Mouse (Mus musculus): ENCODE data around the gene Taf3. TPM values are rescaled to one million over a fixed set of nuclear protein-coding genes. Genes with fewer than 3 reads are reported as not detected.
A peak's percentile ranks its signal among the peaks of the same experiment; 100 is the strongest.

Gene Taf3
- polyA plus RNA-seq, 1 experiment = 8.4 TPM

GRCm38 (mm10) chr2:10021296-10021695 lies 27.1 kb downstream of the Taf3 start:
- no peak overlapping the region for H3K27ac ChIP-seq (ENCODE audit: insufficient read depth, low read length)
- TF ChIP-seq POLR2A (IDR thresholded peaks at IDR 0.05; ENCODE audit: extremely low read depth, insufficient read depth, low read length) = no peak
- no peak for TF ChIP-seq CTCF (IDR thresholded peaks at IDR 0.05; ENCODE audit: extremely low read depth, insufficient read depth, low read length)
- no peaks in the 10 kb centered on the region for H3K4me1 ChIP-seq (ENCODE audit: control insufficient read depth, insufficient read depth, low read length)
- no peak overlapping the region for H3K4me3 ChIP-seq (ENCODE audit: insufficient read depth, low read length)

- TF ChIP-seq POLR2A (IDR thresholded peaks at IDR 0.05; ENCODE audit: extremely low read depth, insufficient read depth, low read length) = no peak
- TF ChIP-seq CTCF (IDR thresholded peaks at IDR 0.05; ENCODE audit: extremely low read depth, insufficient read depth, low read length) = no peak
- Histone ChIP-seq H3K27ac (ENCODE audit: insufficient read depth, low read length) (no peak overlapping the region), H3K4me3 (ENCODE audit: insufficient read depth, low read length) (no peak overlapping the region), H3K4me1 (ENCODE audit: control insufficient read depth, insufficient read depth, low read length) (no peaks in the 10 kb centered on the region)
Observed at GRCm38 (mm10) chr2:10014951-10015635, 33.3 kb downstream of the Taf3 start.

GRCm38 (mm10) chr2:10010263-10010909 lies 38.0 kb downstream of the Taf3 start:
- Histone ChIP-seq H3K4me1 (ENCODE audit: control insufficient read depth, insufficient read depth, low read length) (no peaks in the 10 kb centered on the region), H3K27ac (ENCODE audit: insufficient read depth, low read length) (no peak overlapping the region), H3K4me3 (ENCODE audit: insufficient read depth, low read length) (no peak overlapping the region)
- no peak for TF ChIP-seq POLR2A (IDR thresholded peaks at IDR 0.05; ENCODE audit: extremely low read depth, insufficient read depth, low read length)
- TF ChIP-seq CTCF (IDR thresholded peaks at IDR 0.05; ENCODE audit: extremely low read depth, insufficient read depth, low read length) = peak; percentile 46; the same call in 1 of the 2 replicates

GRCm38 (mm10) chr2:10009671-10010254 lies 38.6 kb downstream of the Taf3 start:
- no peak overlapping the region for H3K4me3 ChIP-seq (ENCODE audit: insufficient read depth, low read length)
- H3K4me1 ChIP-seq (ENCODE audit: control insufficient read depth, insufficient read depth, low read length) = no peaks in the 10 kb centered on the region
- no peak for TF ChIP-seq CTCF (IDR thresholded peaks at IDR 0.05; ENCODE audit: extremely low read depth, insufficient read depth, low read length)
- TF ChIP-seq POLR2A (IDR thresholded peaks at IDR 0.05; ENCODE audit: extremely low read depth, insufficient read depth, low read length) = no peak

GRCm38 (mm10) chr2:10008593-10008992 lies 39.8 kb downstream of the Taf3 start:
- Histone ChIP-seq H3K4me3 (ENCODE audit: insufficient read depth, low read length) (no peak overlapping the region), H3K4me1 (ENCODE audit: control insufficient read depth, insufficient read depth, low read length) (no peaks in the 10 kb centered on the region), H3K27ac (ENCODE audit: insufficient read depth, low read length) (no peak overlapping the region)
- TF ChIP-seq POLR2A (IDR thresholded peaks at IDR 0.05; ENCODE audit: extremely low read depth, insufficient read depth, low read length) (no peak), CTCF (IDR thresholded peaks at IDR 0.05; ENCODE audit: extremely low read depth, insufficient read depth, low read length) (no peak)

More at GRCm38 (mm10) chr2:10009671-10010254, 38.6 kb downstream of the Taf3 start:
- no peak overlapping the region for H3K27ac ChIP-seq (ENCODE audit: insufficient read depth, low read length)

- TF ChIP-seq POLR2A (IDR thresholded peaks at IDR 0.05; ENCODE audit: extremely low read depth, insufficient read depth, low read length) (no peak), CTCF (IDR thresholded peaks at IDR 0.05; ENCODE audit: extremely low read depth, insufficient read depth, low read length) (no peak)
- H3K4me1 ChIP-seq (ENCODE audit: control insufficient read depth, insufficient read depth, low read length) = peaks cover 7% of the 10 kb centered on the region
- no peak overlapping the region for H3K27ac ChIP-seq (ENCODE audit: insufficient read depth, low read length)
- H3K4me3 ChIP-seq (ENCODE audit: insufficient read depth, low read length) = no peak overlapping the region
Observed at GRCm38 (mm10) chr2:10004960-10005621, 43.3 kb downstream of the Taf3 start.

- Histone ChIP-seq H3K4me3 (ENCODE audit: insufficient read depth, low read length) (no peak overlapping the region), H3K4me1 (ENCODE audit: control insufficient read depth, insufficient read depth, low read length) (peaks cover 7% of the 10 kb centered on the region), H3K27ac (ENCODE audit: insufficient read depth, low read length) (no peak overlapping the region)
- TF ChIP-seq POLR2A (IDR thresholded peaks at IDR 0.05; ENCODE audit: extremely low read depth, insufficient read depth, low read length) = no peak
- TF ChIP-seq CTCF (IDR thresholded peaks at IDR 0.05; ENCODE audit: extremely low read depth, insufficient read depth, low read length) = no peak
Observed at GRCm38 (mm10) chr2:10003358-10003757, 45.0 kb downstream of the Taf3 start.

GRCm38 (mm10) chr2:10001591-10001990 lies 46.8 kb downstream of the Taf3 start:
- peaks cover 7% of the 10 kb centered on the region for H3K4me1 ChIP-seq (ENCODE audit: control insufficient read depth, insufficient read depth, low read length)
- H3K4me3 ChIP-seq (ENCODE audit: insufficient read depth, low read length) = no peak overlapping the region
- no peak overlapping the region for H3K27ac ChIP-seq (ENCODE audit: insufficient read depth, low read length)
- TF ChIP-seq CTCF (IDR thresholded peaks at IDR 0.05; ENCODE audit: extremely low read depth, insufficient read depth, low read length) (no peak), POLR2A (IDR thresholded peaks at IDR 0.05; ENCODE audit: extremely low read depth, insufficient read depth, low read length) (no peak)

GRCm38 (mm10) chr2:9997535-9997934 lies 50.9 kb downstream of the Taf3 start:
- Histone ChIP-seq H3K4me1 (ENCODE audit: control insufficient read depth, insufficient read depth, low read length) (peaks cover 7% of the 10 kb centered on the region), H3K4me3 (ENCODE audit: insufficient read depth, low read length) (no peak overlapping the region), H3K27ac (ENCODE audit: insufficient read depth, low read length) (no peak overlapping the region)
- TF ChIP-seq CTCF (IDR thresholded peaks at IDR 0.05; ENCODE audit: extremely low read depth, insufficient read depth, low read length) = no peak
- TF ChIP-seq POLR2A (IDR thresholded peaks at IDR 0.05; ENCODE audit: extremely low read depth, insufficient read depth, low read length) = no peak

Data from cortical plate, adult 2 months (tissue).